Mouse (Mus musculus): ENCODE data around the gene Prm2.

DNA sequence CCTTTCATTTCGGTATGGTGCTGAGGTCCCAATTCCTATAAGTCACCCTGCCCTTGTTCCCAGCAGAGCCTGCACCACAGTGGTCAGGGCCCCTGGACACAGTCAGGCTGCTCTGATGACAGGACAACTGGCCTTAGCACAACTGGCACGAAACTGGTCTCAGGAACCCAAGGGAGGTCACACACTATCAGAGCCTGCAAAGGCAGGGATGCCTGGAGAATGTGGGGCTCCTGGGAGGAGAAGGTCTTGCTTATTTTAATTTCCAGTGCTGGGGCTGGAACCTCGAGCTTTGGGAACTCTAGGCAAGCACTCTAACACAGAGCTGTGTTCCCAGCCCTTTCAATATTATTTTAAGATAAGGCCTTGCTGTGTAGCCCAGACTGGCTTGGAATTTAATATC is 24.0 kb upstream of the Prm2 start:
- TF ChIP-seq CTCF (IDR thresholded peaks at IDR 0.05; ENCODE audit: control insufficient read depth, insufficient read depth, low read length) = no peak
- no peak for TF ChIP-seq POLR2A (IDR thresholded peaks at IDR 0.05; ENCODE audit: borderline replicate concordance, control insufficient read depth, low read depth, low read length)
